Mouse (Mus musculus) left cerebral cortex, postnatal 25 days (tissue): ENCODE measurements around the gene Far1. TPM values are rescaled to one million over a fixed set of nuclear protein-coding genes. Genes with fewer than 3 reads are reported as not detected.
A peak's percentile ranks its signal among the peaks of the same experiment; 100 is the strongest.

Source experiments
- DNase-seq, 2 experiments: peaks; one replicate each; pipeline ENCODE4 v3.0.0; 2022; ENCODE audit warnings: low spot score in 2 of 2, mixed read lengths in 1 of 2
- intact Hi-C: fragments of 180-260 bp; cut with DNase I; formaldehyde crosslinking; loops from one replicate; pipeline ENCODE4 v1.15.1; 2025
- total RNA-seq, 2 experiments: library from RNA; stranded (reverse); gene quantifications; 2 replicates each; pipeline ENCODE4 v1.2.3; 2021

The Far1 gene
- 100 to 1,000 TPM; 120 to 134 TPM for total RNA-seq

DNA sequence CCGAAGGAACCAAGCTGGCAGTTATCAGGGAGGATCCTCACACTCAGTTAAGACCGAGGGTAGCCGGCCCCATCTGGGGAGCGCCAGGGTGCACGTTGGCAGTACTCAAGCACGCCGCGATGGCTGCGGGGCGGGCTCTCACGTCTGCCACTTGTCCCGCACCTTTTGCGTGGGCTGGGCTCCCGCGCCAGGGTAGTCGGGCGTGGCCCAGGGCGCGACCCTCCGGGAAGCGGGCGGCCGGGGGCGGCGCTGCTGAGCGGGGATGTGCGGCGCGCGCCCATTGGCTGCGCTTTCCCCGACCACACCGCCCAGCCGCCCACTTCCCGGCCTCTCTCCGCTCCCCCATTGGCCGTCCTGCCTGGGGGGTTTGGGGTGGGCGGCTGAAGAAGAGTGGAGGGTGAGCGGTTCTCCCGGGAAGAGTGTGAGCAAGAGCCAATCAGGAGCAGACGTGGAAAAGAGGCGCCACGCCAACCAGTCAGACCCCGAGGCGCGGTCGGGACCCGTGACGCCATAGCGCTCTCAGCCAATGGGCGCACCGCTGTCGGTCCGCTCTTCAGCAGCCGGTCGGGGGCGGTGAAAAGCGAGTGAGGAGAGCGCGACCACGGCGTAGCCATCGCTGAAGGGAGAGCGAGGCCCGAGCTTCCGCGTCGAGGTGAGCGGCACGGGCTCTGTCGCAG lies at the start of gene Far1:
TSS of gene Far1 (plus strand) at position 549 of the 677 bp plus-strand sequence.
- intact Hi-C loops, result no loop called here
- peak; percentile 99 for DNase-seq

DNA sequence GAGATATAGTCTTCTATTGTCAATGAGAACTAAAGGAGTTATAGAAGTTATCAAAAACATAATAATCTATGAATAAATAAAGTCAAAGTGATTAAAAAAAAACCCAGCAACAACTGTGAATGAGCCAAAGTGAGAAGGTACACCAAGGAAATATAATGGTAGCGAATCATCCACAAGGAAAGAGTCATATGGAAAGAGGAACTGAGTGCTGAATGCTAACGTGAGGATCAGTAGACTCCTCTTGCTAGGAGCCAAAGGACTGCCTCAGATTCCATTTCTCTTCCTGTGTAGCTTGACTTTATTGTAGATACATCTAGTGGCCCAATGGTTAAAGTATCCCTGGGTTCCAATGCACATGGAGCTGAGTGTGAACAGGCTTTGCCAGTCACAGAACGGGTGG lies 45.3 kb upstream of the Far1 start:
- no peak for DNase-seq
- intact Hi-C loops, result no loop called here

DNA sequence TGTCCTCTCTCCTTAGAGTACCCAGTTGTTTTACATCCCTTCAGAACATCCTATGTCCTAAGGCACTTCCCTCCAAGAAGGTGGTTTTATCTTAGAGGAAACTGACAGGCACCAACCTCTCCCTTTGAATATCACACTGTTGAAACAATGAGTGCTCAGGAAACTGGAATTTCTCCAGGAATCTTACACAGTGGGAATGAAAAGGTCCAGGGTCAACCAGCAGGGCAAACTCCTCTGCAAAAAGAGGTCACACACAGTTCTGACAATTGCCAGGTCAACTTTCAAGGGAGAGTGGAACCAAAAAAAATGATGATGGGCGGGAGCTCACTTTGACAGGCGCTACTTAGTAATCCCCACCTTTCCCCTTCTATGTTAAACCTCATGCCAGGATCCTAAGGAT lies 43.0 kb upstream of the Far1 start:
- DNase-seq, result no peak
- intact Hi-C loops, result no loop called here

DNA sequence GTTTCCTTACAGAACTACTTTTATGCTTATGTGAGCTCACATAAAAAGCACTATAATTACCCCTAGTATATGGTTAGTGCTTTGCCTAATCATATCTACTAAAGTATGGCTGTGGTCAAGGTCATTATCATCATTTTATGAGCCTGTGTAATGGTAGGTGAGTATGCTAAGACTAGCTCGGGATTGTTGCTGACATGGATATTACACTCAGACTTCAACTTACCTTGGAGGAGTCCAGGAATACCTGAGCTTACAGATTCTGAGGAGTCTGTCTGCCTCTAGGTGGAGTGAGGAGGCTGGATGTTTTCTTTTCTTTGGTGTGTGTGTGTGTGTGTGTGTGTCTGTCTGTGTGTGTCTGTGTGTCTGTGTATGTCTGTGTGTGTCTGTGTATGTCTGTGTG lies 42.0 kb upstream of the Far1 start:
- no peak for DNase-seq
- intact Hi-C loops, result no loop called here

DNA sequence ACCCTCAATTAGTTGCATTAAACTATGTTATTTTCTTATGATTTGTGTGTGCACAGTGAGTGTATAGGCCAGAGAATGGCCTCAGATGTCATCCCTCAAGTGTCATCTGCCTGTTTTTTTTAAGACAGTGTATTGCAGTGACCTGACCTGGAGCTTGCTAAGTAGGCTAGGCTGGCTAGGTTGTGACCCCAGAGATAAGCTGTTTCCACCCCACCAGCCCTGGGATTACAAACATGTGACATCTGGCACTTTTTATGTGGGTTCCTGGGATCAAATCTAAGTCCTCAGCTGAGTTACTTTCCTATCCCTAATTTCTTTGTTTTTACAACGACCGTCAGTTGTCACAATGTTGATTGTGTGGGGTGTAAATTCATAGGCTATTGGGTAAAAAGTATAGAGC lies 17.8 kb upstream of the Far1 start:
- intact Hi-C loops, result no loop called here
- no peak for DNase-seq

DNA sequence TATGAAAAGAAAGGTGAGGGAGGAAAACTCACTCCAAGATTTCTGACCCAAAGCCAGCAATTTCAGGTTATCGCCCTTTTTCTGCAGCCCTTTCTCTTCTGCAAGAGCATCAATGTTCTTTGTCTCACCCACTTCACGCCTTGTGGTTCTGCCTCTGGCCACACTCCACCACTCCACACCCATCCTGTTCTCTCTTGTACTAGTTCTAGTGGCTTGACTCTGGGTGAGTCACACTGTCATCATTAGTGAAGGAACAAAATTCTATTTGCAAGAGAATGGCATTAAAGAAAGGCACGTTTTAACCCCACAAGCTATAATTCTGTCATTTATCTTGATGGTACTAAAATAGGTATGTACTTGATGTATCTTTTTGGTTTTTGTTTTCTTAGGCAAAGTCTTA lies 15.2 kb upstream of the Far1 start:
- intact Hi-C loops, result no loop called here
- DNase-seq, result peak in 1 of 2 experiments; percentile 6

DNA sequence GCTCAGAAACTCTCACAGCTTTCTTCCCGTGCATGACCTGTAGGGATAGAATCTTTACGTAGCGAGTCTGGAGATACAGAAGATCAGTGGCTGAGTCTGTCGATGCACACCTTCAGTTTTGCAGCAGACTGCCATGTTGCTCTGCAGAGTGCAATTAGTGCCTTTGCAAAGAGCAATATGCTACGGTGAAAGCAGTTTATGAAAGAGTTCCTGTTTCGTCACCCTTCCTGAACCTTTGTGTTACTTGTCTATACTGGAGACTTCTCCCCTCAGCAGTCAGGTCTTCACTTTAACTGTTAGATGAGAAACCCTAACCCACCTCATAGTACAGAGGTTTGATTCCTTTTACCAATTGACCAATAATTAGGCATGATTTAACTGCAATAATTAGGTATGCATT lies 13.8 kb upstream of the Far1 start:
- intact Hi-C loops, result no loop called here
- DNase-seq, result no peak

DNA sequence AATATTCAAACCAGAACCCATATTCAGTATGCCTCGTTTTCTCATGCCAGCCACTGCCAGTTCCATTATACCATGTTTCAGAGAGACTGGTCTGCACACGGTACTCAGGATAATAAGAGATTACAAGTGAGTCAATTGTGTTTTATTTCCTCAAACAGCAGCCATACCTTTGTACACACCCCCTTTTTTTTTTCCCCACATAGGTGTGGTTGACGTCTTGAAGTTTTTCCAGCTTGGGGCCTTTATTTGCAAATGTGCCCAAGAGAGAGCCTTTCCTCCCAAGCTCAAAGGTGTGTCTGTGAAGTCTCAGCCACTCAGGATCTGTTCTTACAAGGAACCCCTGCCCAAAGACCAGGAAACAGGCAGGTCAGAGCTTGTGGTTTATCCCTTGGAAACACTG lies 11.2 kb upstream of the Far1 start:
- intact Hi-C loops, result no loop called here
- no peak for DNase-seq

DNA sequence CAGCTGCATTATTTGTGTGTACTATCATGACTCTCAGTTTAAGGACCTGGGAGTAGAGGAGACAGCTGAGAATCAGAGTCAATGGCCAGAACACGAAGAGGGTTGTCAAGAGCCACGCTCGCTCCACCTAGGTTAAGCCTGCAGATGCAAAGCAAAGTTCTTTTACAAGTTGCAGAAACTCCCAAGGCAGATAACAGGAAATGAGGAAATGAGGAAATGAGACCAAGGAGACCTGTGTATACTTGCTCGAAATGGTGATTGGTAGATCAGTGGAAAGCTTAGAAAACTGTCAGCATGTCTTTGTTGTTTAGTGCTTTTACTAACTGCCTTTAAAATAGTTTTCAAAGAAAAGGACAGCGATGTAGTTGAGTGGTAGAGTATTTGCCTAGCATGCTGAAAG lies 8.6 kb upstream of the Far1 start:
- intact Hi-C loops, result no loop called here
- DNase-seq, result no peak

DNA sequence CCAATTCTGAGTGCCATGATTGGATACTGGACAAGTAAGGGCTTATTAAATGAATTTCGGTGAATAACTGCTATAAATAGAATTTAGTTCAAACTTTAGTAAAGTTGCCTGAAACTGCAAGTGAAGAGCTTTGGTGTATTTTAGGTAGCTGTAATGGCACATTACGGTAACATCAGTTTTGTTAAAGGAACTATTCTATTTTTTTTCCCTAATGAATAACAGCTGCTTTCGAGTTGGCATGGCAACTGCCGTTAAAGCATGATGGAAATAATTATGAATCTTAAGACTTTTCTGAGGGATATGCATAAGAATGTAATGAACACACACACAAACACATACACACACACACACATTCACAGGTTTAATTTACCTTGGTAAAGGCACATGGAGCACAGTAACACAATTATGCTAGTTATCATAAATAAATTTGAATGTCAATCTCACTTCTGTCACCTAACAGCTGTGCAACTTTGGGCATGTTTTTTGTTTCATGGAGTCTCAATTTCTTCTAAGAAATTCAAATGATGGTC lies 8.1 kb upstream of the Far1 start:
- intact Hi-C loops, result no loop called here
- no peak for DNase-seq

DNA sequence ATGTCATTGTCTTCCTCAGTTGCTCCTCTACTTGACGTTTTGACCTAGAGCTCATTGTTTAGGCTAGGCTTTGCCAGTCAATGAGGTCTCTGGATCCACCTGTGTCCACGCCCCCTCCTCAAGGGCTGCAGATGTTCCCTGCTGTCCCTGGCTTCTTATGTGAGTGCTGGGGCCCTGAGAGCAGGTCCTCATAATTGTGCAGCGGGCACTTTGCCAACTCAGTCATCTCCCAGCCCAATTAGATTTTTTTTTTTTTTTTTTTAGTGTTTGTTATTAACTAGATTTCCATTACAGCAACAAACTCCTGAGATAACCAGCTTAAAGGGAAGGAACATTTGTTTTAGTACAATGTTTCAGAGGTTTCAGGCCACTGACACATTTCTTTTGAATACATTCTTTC lies 5.8 kb upstream of the Far1 start:
- intact Hi-C loops, result no loop called here
- DNase-seq, result no peak

DNA sequence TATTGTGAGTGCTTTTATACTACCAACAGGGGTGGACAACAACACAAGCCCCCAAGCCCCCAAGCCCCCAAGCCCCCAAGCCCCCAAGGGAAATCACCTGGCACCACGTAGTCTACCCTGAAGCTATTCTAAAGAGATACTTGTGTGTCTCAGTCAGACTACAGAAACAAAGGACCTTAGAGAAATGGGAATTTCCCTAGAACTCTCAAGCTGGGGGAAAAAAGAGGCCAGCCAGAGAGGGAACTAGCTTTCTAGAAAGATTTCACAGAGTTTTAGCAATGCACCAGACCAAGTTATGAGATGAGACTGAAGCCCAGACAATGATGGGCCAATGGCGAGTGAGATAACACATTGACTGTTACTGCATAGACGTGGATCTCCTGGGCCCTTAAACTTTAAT lies 2.2 kb upstream of the Far1 start:
- intact Hi-C loops, result no loop called here
- no peak for DNase-seq

DNA sequence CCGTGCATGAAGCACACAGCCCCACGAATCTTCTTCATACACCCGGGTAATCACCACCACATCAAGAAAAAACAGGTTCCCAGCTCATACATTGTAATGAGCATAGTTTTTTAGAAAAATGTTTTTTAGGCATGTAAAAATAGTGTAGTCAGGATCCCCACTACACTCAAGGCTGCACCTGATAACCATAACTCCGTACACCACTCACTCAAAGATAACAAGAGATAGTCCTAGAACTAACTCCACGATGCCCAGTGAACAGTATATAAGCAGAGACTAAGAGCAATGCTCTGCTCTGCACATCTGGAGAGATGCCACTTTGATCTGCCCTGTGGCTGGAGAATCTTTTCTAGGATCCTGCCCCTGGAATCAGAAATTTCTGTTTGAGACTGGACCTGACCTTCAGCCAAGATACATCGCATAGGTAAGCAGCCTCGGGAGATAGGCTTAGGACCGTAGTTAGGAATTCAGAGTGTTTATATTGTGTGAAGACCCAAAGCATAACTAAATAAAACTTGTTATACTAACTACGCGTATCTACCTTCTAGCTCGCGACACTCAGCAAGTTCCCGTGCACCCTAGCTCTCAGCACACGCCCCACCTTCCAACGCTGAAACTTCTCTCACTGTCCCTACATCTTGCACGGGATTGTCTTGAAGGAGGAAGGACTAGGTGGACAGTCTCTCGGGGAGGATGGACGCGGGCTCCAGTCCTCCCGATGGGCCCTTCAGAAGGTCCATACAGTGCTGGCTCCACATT lies 928 bp upstream of the Far1 start:
- DNase-seq, result peak in 1 of 2 experiments; percentile 3
- intact Hi-C loops, result no loop called here

DNA sequence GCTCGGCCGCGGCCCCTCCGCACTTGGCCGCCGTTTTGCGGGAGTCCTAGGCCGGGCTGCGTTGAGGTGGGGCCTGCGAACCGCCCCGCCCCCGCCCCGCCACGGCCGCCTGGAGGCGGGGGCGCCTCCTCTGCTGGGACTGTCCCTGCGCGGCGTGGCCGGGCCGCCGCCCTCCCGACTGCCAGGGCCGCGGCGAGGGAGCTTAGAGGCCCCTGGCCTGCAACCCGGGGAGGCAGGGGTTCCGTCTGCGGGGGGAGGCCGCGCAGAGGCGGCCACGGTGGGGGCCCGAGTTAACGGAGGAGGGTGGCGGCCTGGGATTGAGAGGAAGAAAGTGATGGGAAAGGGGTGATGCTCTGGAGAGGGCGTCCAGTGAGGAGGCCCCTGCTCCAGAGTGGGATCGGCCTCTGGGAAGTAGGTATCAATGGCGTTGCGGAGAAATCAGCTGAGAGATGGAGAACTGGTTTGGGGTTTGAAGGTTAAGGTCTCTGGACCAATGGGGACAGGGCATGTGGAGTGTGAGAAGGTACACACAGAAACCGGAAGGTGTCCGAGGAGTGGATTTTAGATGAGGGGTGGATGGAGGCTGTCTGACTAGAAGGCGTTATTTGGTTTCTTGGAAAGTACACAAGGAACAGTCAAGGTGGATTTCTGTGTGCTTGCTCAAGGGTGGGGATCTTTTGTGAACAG lies 472 bp downstream of the Far1 start:
- DNase-seq, result peak in 1 of 2 experiments; percentile 15
- intact Hi-C loops, result no loop called here

DNA sequence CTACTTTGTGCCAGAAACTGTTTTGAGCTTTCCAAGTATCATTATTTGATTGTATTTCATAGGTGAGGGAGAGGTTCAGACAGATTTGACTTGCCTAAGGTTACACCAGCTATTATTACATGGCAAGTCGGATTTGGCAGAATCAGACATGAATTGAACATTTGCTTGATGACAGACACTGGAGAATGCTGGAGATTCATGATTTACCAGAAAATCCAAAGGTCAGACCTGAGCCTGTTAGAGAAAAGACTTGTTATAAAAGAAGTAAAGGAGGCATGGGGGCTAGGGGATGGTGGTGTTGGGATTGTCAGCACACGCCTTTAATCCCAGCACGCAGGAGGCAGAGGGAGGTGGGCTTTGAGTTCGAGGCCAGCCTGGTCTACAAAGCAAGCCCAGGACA lies 2.2 kb downstream of the Far1 start:
- DNase-seq, result no peak
- intact Hi-C loops, result loop anchor here (5.0 kb wide), 1 partner anchor 149 kb away; the partner anchor contains the start of gene Btbd10

DNA sequence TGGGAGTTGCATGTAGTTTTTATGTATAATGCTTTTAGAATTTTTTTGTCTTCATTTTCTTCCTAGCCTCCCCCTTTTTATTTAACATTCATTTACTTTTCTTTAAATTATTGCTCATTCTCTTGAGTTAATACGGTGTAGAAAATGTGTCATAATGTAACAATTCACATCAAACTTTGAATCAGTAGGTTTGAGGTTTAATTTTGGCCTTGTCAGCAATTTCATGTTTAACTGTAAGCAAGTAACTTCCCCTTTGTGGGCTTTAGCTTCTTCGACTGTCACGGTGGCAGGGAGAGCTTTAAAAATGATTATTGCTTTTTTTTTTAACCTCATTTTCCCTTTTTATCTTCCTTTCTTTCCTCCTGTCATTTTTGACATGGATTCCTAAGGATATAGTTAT lies 4.8 kb downstream of the Far1 start:
- DNase-seq, result no peak
- intact Hi-C loops, result loop anchor here (5.0 kb wide), 1 partner anchor 151 kb away; the partner anchor contains the start of gene Btbd10

DNA sequence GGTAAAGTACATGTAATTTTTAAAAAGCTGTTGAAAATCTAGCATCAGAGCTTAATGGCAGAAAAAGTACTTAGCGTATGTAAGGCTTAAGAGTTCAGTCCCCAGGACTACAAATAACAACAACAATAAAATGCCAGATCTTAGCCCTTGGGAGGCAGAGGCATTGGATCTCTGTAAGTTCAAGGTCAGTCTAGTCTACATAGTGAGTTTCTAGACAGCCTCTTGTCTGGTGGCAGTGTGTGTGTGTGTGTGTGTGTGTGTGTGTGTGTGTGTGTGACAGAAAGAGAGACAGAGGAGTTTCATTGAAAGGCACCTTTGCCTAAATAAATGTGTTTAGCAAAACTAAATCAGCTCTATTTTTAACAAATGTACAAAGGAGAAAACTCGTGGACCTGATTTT lies 5.3 kb downstream of the Far1 start:
- intact Hi-C loops, result loop anchor here (5.0 kb wide), 1 partner anchor 152 kb away; the partner anchor contains the start of gene Btbd10
- no peak for DNase-seq

DNA sequence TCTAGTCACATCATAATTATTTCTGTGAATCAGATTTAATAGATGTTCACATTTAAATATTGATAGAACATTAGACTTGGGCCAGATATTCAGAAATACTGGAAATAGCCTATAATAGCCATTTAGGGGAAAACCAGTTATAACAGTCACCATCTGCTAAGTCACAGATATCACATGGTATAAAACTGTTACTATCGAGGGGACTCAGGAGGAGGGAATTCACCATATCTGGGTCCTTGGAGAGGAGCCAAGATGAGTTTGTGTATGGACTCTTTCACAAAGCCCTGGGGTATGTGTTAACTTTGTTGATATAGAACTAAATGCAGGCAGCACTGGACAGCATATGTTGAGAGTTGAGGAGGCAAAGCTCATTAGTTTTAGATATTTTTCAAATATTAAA lies 29.5 kb downstream of the Far1 start:
- no peak for DNase-seq
- intact Hi-C loops, result no loop called here

DNA sequence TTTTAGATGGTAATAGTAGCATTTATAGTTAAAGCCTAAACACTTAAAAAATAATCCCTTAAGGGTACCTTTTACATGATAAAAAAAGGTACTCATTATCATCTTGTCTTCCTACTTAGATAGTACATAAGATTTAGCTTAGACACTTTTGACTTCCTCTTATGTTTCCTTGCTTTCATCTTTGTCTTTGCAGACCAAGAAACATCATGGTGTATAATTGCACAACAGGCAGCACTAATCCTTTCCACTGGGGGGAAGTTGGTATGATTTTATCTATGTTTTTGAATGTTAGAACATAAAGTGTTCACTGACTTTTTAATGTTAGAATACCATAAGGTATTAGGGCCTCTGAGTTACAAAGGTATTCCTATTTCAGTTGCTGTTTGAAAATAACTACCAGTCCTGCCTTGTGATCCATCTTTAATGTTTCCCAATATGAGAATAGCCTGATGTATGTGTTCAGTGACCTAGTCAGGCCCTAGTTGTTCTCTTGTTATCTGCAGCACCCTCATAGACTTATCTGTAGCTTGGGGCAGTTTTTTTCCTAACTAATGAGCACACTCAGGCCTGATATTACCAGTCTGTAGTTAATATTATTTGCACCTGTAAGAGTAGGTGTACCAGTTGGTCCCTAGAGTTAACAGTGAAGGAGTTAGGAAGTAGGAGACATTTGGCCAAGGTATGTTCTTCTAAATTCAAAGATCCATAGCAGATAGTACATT lies 38.3 kb downstream of the Far1 start:
- DNase-seq, result no peak
- intact Hi-C loops, result no loop called here

DNA sequence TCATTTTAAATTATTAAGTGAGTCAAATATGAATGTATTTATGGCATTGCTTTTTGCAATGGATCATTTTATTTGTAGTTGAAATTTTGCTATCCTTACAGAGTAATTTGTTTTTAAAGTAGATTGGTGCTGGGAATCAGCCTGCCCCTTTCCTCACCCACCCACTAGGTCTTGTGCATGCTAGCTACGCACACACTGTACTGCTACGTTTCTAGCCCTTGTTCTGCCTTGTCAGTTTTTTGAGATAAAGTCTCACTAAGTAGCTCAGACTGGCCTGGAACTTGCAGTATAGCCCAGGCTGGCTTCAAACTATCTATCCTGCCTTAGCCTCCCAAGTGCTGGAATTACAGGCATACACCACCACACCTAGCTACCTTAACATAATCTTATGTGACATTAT lies 38.9 kb downstream of the Far1 start:
- DNase-seq, result no peak
- intact Hi-C loops, result no loop called here
